Mouse (Mus musculus) myocyte (in vitro differentiated cells): Measurements from ENCODE around the gene Magea2. TPM values are rescaled to one million over a fixed set of nuclear protein-coding genes. Genes with fewer than 3 reads are reported as not detected.
"Not testable (repeated sequence)": the region's sequence is repeated elsewhere in the genome, so short reads cannot be mapped to it uniquely, and the experiment has no call there.

Experiments used
- H3K27me3 ChIP-seq: one replicate; pipeline ENCODE4 v1.6.1; 2011; ENCODE audit not compliant: control insufficient read depth, insufficient read depth, insufficient read length
- H3K36me3 ChIP-seq: one replicate; pipeline ENCODE4 v1.6.1; 2011; ENCODE audit not compliant: control insufficient read depth, insufficient read depth
- H3K4me2 ChIP-seq: one replicate; pipeline ENCODE4 v1.6.1; 2011; ENCODE audit warnings: low read depth, control low read depth
- H3K4me3 ChIP-seq: one replicate; pipeline ENCODE4 v1.5.1; 2011; ENCODE audit warnings: mild to moderate bottlenecking, control low read depth, moderate library complexity
- H3K79me2 ChIP-seq: one replicate; pipeline ENCODE4 v1.6.1; 2011; ENCODE audit not compliant: control insufficient read depth, insufficient read depth
- H3ac ChIP-seq: one replicate; pipeline ENCODE4 v1.6.1; 2011; ENCODE audit not compliant: control insufficient read depth, insufficient read length
- MAX ChIP-seq: IDR thresholded peaks from one replicate; pipeline ENCODE4 v1.6.1; 2011; ENCODE audit warnings: low read depth, mild to moderate bottlenecking, control low read depth
- MYOD1 ChIP-seq, 3 experiments: IDR thresholded peaks; one replicate each; pipeline ENCODE4 v1.6.1; 2011; ENCODE audit warnings: control low read depth in 2 of 3, low read depth in 2 of 3, mild to moderate bottlenecking in 2 of 3, moderate library complexity in 1 of 3; ENCODE audit not compliant: insufficient read length in 2 of 3, control insufficient read depth in 1 of 3
- POLR2AphosphoS2 ChIP-seq: IDR thresholded peaks from one replicate; pipeline ENCODE4 v1.6.1; 2011; ENCODE audit warnings: low read depth, control low read depth; ENCODE audit not compliant: insufficient read length
- REST ChIP-seq: IDR thresholded peaks from one replicate; pipeline ENCODE4 v1.6.1; 2011; ENCODE audit warnings: mild to moderate bottlenecking, control low read depth, moderate library complexity; ENCODE audit not compliant: insufficient read depth, insufficient read length
- SRF ChIP-seq: IDR thresholded peaks from one replicate; pipeline ENCODE4 v1.6.1; 2011; ENCODE audit warnings: low read depth; ENCODE audit not compliant: control insufficient read depth, insufficient read length
- TCF3 ChIP-seq: IDR thresholded peaks from one replicate; pipeline ENCODE4 v1.6.1; 2011; ENCODE audit warnings: low read depth, control low read depth; ENCODE audit not compliant: insufficient read length
- USF1 ChIP-seq: IDR thresholded peaks from one replicate; pipeline ENCODE4 v1.6.1; 2011; ENCODE audit warnings: low read depth, mild to moderate bottlenecking, control low read depth, moderate library complexity
- polyA plus RNA-seq: library from polyadenylated mRNA; unstranded; fragments of >200 nt; fragmentation: generic; extraction: Trizol; gene quantifications from one replicate; pipeline ENCODE4 v1.2.1, GENCODE M21; 2012; ENCODE audit warnings: missing spikeins

Gene Magea2
- 0.17 TPM for polyA plus RNA-seq

DNA sequence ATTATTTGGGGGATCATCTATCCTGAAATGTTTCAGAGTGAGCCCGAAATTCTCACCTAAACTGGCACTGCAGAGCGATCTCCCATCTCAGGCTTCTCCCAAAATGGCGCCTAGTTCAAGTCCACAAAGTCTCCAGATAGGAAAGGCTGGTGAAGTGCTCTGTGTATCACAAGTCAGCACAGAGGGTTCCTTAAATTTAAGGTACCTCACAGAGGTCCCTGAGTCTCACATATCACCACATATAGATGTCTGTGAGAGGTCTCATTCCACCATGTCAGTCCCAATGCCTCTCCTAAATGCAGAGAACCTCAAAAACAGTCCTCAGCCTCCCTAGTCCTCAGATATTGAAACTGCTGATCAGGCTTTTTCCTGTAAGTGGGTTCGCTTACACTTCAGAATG lies at the start of gene Magea2:
TSS of gene Magea2 (minus strand) at position 101 of the 400 bp plus-strand sequence.
- H3ac ChIP-seq, H3K4me2 ChIP-seq, H3K79me2 ChIP-seq, H3K36me3 ChIP-seq, H3K4me3 ChIP-seq, H3K27me3 ChIP-seq: not testable (repeated sequence)

- H3ac ChIP-seq, H3K4me2 ChIP-seq, H3K27me3 ChIP-seq, H3K36me3 ChIP-seq, H3K79me2 ChIP-seq, H3K4me3 ChIP-seq: not testable (repeated sequence)
Measured at GRCm38 (mm10) chrX:155128312-155128711, 34.8 kb upstream of the Magea2 start, which contains the start of gene Cldn34b2. TSS of gene Cldn34b2 (minus strand) at chrX:155128412.

DNA sequence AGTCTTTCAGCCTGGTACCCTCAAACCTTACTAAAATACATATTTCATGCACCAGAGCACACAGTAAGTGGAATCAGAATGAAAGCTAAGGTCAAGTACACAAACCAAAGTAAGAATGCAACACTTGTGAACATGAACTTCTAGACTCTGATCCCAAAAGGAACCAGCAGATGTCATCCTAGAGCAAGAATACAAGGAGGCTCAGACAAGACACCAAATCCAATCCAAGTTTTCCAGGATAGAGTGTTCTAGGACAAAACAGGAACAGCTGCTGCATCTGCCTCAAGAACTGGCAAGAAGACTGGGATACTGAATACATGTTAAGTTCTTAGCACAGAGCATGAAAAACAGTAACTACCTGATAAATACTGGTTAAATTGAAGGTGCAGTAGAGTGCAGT lies 4.6 kb upstream of the Magea2 start:
- H3K79me2 ChIP-seq, result no peaks in the 10 kb centered on the region
- H3K4me2 ChIP-seq, result no peak overlapping the region
- no peaks in the 10 kb centered on the region for H3K36me3 ChIP-seq
- H3K27me3 ChIP-seq, result no peaks in the 10 kb centered on the region
- H3ac ChIP-seq, result no peak overlapping the region
- H3K4me3 ChIP-seq, result no peak overlapping the region
- TF ChIP-seq USF1 (no peak), SRF (no peak), TCF3 (no peak), MYOD1 (IDR thresholded peaks at IDR 0.05; ENCODE audit: control insufficient read depth in 1 of 3, insufficient read length in 2 of 3, low read depth in 2 of 3) (no peak), POLR2AphosphoS2 (no peak), MAX (no peak), REST (no peak)

DNA sequence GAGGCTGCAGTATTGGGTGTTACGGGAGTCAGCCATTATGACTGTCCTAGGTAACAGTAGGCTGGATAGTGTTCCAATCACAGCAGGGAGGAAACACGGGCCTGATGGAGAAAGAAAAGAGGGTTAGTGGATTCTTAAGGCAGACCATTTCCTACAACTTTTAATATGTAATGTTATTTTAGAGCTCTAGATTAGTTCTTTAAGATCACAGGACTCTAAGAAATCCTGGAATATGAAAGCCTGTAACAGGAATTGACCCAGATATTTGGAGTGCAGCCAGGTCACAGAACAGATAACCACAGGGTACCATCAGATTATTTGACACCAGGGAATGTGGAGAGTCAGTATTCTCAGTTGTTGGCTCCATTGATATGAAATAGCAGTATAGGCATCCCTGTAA lies 3.8 kb downstream of the Magea2 start, which contains the start of gene Magea1:
TSS of gene Magea1 (minus strand) at position 101 of the 400 bp plus-strand sequence.
- not testable (repeated sequence) for H3K27me3 ChIP-seq, H3K79me2 ChIP-seq, H3ac ChIP-seq, H3K36me3 ChIP-seq, H3K4me2 ChIP-seq, H3K4me3 ChIP-seq

DNA sequence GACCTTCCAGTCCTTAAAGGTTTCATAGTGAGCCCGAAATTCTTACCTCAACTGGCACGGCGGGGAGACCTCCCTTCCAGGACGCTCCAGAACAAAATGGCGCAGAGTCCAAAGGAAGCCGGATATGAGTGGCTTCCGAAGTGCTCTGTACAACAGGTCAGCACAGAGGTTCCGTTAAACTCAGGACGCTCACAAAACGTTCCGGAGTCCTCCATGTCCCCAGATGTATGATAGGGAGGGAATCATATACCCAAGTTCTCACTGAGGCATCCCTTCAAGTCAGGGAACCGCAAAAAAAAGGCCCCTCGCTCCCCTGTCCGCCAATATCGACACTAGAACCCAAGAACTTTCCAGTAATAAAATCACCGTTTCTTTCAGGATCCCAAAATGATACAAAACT lies 30.4 kb downstream of the Magea2 start, which contains the start of gene Magea5:
TSS of gene Magea5 (minus strand) at position 101 of the 400 bp plus-strand sequence.
- H3K36me3 ChIP-seq, H3K27me3 ChIP-seq, H3K4me2 ChIP-seq, H3K4me3 ChIP-seq, H3K79me2 ChIP-seq, H3ac ChIP-seq: not testable (repeated sequence)

- H3K27me3 ChIP-seq, H3K79me2 ChIP-seq, H3K4me2 ChIP-seq, H3K4me3 ChIP-seq, H3K36me3 ChIP-seq, H3ac ChIP-seq: not testable (repeated sequence)
Measured at GRCm38 (mm10) chrX:154995750-154996149, 97.7 kb downstream of the Magea2 start, which contains the start of gene Magea8. TSS of gene Magea8 (minus strand) at chrX:154995850.

Other genes with a start within 250 kb of the Magea2 start
- not detected for gene Cldn34b1, start 203.4 kb downstream of the Magea2 start, polyA plus RNA-seq
- 0.08 TPM for gene Magea6, start 157.7 kb downstream of the Magea2 start, polyA plus RNA-seq
- gene Magea3, start 144.2 kb downstream of the Magea2 start, polyA plus RNA-seq, result 0.14 TPM
- gene Magea8, start 97.8 kb downstream of the Magea2 start, polyA plus RNA-seq, result 2.6 TPM
- gene Magea5, start 30.5 kb downstream of the Magea2 start, polyA plus RNA-seq, result 0.60 TPM
- gene Magea1, start 3.9 kb downstream of the Magea2 start, polyA plus RNA-seq, result not detected
- not detected for gene Cldn34b2, start 34.7 kb upstream of the Magea2 start, polyA plus RNA-seq
- 305 TPM for gene Sat1, start 122.8 kb upstream of the Magea2 start, polyA plus RNA-seq
- 75.9 TPM for gene Acot9, start 168.8 kb upstream of the Magea2 start, polyA plus RNA-seq
- 97.8 TPM for gene Prdx4, start 247.1 kb upstream of the Magea2 start, polyA plus RNA-seq